Mouse (Mus musculus) myocyte (in vitro differentiated cells): ENCODE data around the gene Hormad2.

Experiments
- CEBPB ChIP-seq: IDR thresholded peaks from 2 replicates; pipeline ENCODE4 v1.6.1; 2011; ENCODE audit warnings: mild to moderate bottlenecking, moderate library complexity; ENCODE audit not compliant: poor library complexity, insufficient read depth, severe bottlenecking
- E2F4 ChIP-seq: IDR thresholded peaks from one replicate; pipeline ENCODE4 v1.6.1; 2011; ENCODE audit warnings: mild to moderate bottlenecking, control low read depth, moderate library complexity; ENCODE audit not compliant: insufficient read depth
- MAX ChIP-seq: IDR thresholded peaks from one replicate; pipeline ENCODE4 v1.6.1; 2011; ENCODE audit warnings: low read depth, mild to moderate bottlenecking, control low read depth
- MYOD1 ChIP-seq, 3 experiments: IDR thresholded peaks; one replicate each; pipeline ENCODE4 v1.6.1; 2011; ENCODE audit warnings: control low read depth in 2 of 3, low read depth in 2 of 3, mild to moderate bottlenecking in 2 of 3, moderate library complexity in 1 of 3; ENCODE audit not compliant: insufficient read length in 2 of 3, control insufficient read depth in 1 of 3
- POLR2A ChIP-seq: IDR thresholded peaks from one replicate; pipeline ENCODE4 v1.6.1; 2011; ENCODE audit warnings: low read depth, mild to moderate bottlenecking, control low read depth, moderate library complexity; ENCODE audit not compliant: insufficient read length
- POLR2AphosphoS2 ChIP-seq: IDR thresholded peaks from one replicate; pipeline ENCODE4 v1.6.1; 2011; ENCODE audit warnings: low read depth, control low read depth; ENCODE audit not compliant: insufficient read length

GRCm38 (mm10) chr11:4308060-4308513 lies 132.8 kb downstream of the Hormad2 start:
- no peak for TF ChIP-seq POLR2A
- no peak for TF ChIP-seq MAX
- TF ChIP-seq MYOD1 (IDR thresholded peaks at IDR 0.05; ENCODE audit: control insufficient read depth in 1 of 3, insufficient read length in 2 of 3, low read depth in 2 of 3): no peak
- TF ChIP-seq CEBPB: no peak; the same call in 1 of the 2 replicates
- no peak for TF ChIP-seq E2F4
- no peak for TF ChIP-seq POLR2AphosphoS2
